Mouse (Mus musculus) bone marrow, adult 2 months (tissue): ENCODE data around the gene Dusp14.

Experiments used
- CTCF ChIP-seq: fragments of 200-500 bp; IDR thresholded peaks from 2 replicates; pipeline ENCODE4 v1.5.1; 2011; ENCODE audit warnings: low read length, control low read depth; ENCODE audit not compliant: control insufficient read depth, insufficient read depth
- POLR2A ChIP-seq: fragments of 200-500 bp; IDR thresholded peaks from 2 replicates; pipeline ENCODE4 v1.6.1; 2011; ENCODE audit warnings: low read depth, mild to moderate bottlenecking, control low read depth, low read length, borderline replicate concordance; ENCODE audit not compliant: control insufficient read depth

- TF ChIP-seq CTCF (no peak), POLR2A (no peak)
Observed at GRCm38 (mm10) chr11:84073816-84074764, 5.0 kb upstream of the Dusp14 start.
